Mouse (Mus musculus): ENCODE results near the gene Pid1. TPM values are rescaled to one million over a fixed set of nuclear protein-coding genes. Genes with fewer than 3 reads are reported as not detected.

Gene Pid1
- polyA plus RNA-seq, 1 experiment from 2014 or later, result 31.9 TPM

DNA sequence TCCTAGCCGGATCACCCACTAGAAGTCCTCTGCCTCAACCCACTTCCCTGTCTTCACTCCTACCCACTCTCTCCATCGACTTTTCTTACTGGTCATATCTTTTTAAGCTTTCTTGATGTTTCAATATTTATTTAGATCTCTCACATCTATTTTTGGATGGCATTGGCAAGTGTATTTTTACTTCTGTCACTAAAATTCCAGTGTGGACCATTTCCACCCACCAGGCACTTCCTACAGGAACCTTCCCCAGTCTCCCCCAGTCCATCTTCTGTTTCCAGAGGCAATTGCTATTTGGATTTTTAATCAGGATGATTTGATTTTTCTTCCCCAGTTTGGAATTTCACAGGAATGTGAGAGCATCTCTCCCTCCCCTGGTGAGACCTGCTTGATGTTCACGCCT is 2.6 kb upstream of the Pid1 start:
- no peaks in the 10 kb centered on the region for H3K4me1 ChIP-seq (replicated peaks; ENCODE audit: control insufficient read depth, insufficient read depth, low read length)
- 72% methylated on average over 3 of the region's 3 CpGs for WGBS
- no peaks in the 10 kb centered on the region for H3K27me3 ChIP-seq (ENCODE audit: control insufficient read depth, insufficient read depth, low read length)
- H3K4me3 ChIP-seq (ENCODE audit: low read depth, low read length), result no peak overlapping the region
- H3K27ac ChIP-seq (ENCODE audit: low read depth, low read length), result no peak overlapping the region
- H3K9me3 ChIP-seq (ENCODE audit: control insufficient read depth, low read length), result no peaks in the 10 kb centered on the region
- ATAC-seq (replicated peaks; ENCODE audit: low FRiP score) (no peak), DNase-seq (ENCODE audit: low spot score) (no peak)
- no peak overlapping the region for H3K9ac ChIP-seq (ENCODE audit: low read length)
- H3K4me2 ChIP-seq (ENCODE audit: low read depth, low read length, severe bottlenecking), result no peak overlapping the region
- H3K36me3 ChIP-seq (ENCODE audit: control insufficient read depth, insufficient read depth, low read length), result no peaks in the 10 kb centered on the region

DNA sequence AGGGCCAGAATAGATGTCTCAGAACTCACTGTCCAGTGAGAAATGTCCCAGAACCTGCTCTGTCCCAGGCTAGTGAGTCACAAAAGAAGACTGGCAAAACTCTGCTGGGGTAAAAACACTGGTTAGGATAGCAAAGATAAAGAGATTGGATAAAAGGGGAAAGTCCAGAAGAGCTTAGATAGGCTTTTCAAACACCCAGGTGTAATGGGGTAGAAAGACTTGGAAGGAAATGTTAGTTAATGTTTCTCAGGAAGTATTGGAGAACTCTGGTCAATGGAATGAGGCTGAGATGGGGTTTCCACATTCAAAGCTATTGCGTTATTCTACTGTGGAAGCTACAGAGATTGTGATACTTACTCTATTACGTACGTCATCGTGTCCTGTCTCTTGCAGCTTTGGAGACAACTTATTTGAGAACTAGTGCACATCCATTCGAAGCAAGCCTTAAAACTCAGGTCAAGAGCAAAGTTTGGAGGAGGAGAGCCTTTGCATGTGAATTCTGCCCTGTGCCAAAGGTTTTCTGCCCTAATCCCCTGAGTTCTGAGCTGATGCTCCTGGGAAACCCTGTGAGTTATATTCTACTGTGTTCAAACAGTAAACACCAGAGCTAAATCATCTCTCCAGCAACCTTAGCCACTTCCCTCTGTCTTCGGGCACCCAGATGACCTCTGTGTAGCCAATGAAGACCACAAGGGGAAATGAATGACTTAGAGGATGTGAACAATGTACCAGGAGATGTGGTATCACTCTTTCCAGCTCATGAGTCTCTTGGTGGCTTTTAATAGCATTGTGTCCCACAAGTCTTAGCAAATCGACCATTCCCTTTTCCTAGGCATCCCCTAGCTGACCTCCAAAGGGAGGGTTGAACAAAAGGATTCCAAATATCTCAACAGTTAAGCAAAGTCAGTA is 1.0 kb downstream of the Pid1 start:
- H3K36me3 ChIP-seq (ENCODE audit: control insufficient read depth, insufficient read depth, low read length), result no peaks in the 10 kb centered on the region
- no peak overlapping the region for H3K27ac ChIP-seq (ENCODE audit: low read depth, low read length)
- no peak overlapping the region for H3K4me3 ChIP-seq (ENCODE audit: low read depth, low read length)
- H3K4me2 ChIP-seq (ENCODE audit: low read depth, low read length, severe bottlenecking), result no peak overlapping the region
- WGBS, result 87% methylated on average over 7 of the region's 7 CpGs
- ATAC-seq (replicated peaks; ENCODE audit: low FRiP score), result no peak
- H3K9ac ChIP-seq (ENCODE audit: low read length), result no peak overlapping the region
- no peak for DNase-seq (ENCODE audit: low spot score)
- H3K4me1 ChIP-seq (replicated peaks; ENCODE audit: control insufficient read depth, insufficient read depth, low read length), result no peaks in the 10 kb centered on the region
- H3K9me3 ChIP-seq (ENCODE audit: control insufficient read depth, low read length), result no peaks in the 10 kb centered on the region
- H3K27me3 ChIP-seq (ENCODE audit: control insufficient read depth, insufficient read depth, low read length), result no peaks in the 10 kb centered on the region

DNA sequence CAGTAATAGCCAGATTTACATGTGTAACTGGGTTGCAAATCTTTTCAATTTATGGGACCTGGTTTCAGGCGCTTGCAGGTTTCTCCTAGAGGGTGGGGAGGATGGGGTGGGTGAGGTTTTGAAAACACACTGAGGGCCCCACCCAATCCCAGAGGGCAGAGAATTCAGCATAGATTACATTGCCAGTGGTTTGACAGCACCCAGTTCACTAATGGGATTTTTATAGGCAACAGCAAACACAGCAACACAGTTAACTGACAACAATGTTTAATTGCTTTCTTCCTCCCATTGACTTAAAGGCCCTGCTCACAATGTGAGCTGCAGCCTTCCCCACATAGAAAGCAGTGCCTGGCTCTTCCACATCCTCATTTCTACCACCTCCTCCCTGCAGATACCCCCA is 1.8 kb downstream of the Pid1 start:
- H3K27ac ChIP-seq (ENCODE audit: low read depth, low read length), result no peak overlapping the region
- H3K36me3 ChIP-seq (ENCODE audit: control insufficient read depth, insufficient read depth, low read length), result no peaks in the 10 kb centered on the region
- ATAC-seq (replicated peaks; ENCODE audit: low FRiP score), result no peak
- no peaks in the 10 kb centered on the region for H3K27me3 ChIP-seq (ENCODE audit: control insufficient read depth, insufficient read depth, low read length)
- no peak overlapping the region for H3K4me2 ChIP-seq (ENCODE audit: low read depth, low read length, severe bottlenecking)
- DNase-seq (ENCODE audit: low spot score), result no peak
- H3K9ac ChIP-seq (ENCODE audit: low read length), result no peak overlapping the region
- no peak overlapping the region for H3K4me3 ChIP-seq (ENCODE audit: low read depth, low read length)
- H3K9me3 ChIP-seq (ENCODE audit: control insufficient read depth, low read length), result no peaks in the 10 kb centered on the region
- no peaks in the 10 kb centered on the region for H3K4me1 ChIP-seq (replicated peaks; ENCODE audit: control insufficient read depth, insufficient read depth, low read length)
- WGBS, result 93% methylated on average over 1 of the region's 1 CpGs

DNA sequence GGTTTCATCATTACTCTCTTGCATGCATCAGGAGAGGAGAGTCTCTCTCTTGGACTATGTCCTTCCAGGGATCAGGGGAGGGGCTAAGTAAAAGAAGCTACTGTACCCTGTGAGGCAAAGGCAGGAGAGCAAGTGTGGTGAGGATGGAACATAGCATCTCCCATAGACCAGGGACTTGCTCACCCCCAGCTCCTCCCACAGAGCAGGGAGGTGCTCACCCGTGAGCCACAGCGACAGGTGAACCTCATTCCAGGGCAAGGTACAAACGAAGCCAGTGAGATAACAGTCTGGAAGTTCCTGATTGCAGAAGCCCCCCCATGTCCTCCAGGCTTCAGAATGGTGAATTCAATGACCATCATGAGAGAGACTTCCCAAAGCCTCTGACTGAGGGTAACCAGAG is 2.6 kb downstream of the Pid1 start:
- no peak overlapping the region for H3K27ac ChIP-seq (ENCODE audit: low read depth, low read length)
- no peak for DNase-seq (ENCODE audit: low spot score)
- no peak overlapping the region for H3K4me3 ChIP-seq (ENCODE audit: low read depth, low read length)
- ATAC-seq (replicated peaks; ENCODE audit: low FRiP score), result no peak
- no peaks in the 10 kb centered on the region for H3K36me3 ChIP-seq (ENCODE audit: control insufficient read depth, insufficient read depth, low read length)
- no peak overlapping the region for H3K4me2 ChIP-seq (ENCODE audit: low read depth, low read length, severe bottlenecking)
- H3K9me3 ChIP-seq (ENCODE audit: control insufficient read depth, low read length), result no peaks in the 10 kb centered on the region
- 79% methylated on average over 3 of the region's 3 CpGs for WGBS
- H3K27me3 ChIP-seq (ENCODE audit: control insufficient read depth, insufficient read depth, low read length), result no peaks in the 10 kb centered on the region
- H3K9ac ChIP-seq (ENCODE audit: low read length), result no peak overlapping the region
- no peaks in the 10 kb centered on the region for H3K4me1 ChIP-seq (replicated peaks; ENCODE audit: control insufficient read depth, insufficient read depth, low read length)

DNA sequence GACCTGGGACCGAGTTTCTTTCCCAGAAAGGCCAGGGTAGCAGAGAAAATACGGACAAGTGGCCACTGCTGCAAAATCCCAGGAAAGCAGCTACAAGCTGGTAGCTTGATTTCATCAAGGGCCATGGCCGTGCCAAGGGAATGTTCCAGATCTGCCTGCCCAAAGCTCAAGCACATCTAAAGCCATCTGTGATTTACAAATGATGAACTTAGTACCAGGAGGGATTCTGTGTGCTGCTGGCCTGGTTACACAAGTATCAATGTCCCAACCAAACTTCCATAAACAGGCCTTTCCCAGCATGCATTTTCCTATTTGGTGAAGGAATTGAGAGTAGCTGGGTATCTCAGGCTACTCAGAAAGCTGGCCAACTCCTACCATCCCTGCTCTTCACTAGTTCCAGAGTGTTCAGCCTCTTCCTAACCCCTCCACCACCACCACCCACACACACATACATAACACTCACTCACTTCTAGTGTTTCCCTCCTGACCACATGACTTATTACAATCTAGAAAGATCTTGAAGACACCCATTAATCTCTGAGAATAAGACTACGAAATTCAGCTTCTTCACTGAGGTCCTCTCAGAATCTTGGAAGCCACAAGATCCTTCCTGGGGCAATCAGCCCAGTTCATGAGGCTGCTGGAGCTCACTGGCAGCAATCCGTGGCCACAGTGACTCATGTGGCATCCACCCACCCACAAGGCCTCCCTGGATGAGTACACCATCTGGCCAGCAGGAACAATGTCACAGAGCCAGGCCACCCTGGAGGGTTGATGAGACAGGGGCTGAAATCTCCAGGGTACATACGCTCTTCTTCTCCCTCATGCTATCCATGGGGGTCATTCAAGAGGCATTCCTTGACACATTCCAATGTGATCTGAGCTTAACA is 4.1 kb downstream of the Pid1 start:
- DNase-seq (ENCODE audit: low spot score) (no peak), ATAC-seq (replicated peaks; ENCODE audit: low FRiP score) (no peak)
- H3K36me3 ChIP-seq (ENCODE audit: control insufficient read depth, insufficient read depth, low read length), result no peaks in the 10 kb centered on the region
- no peak overlapping the region for H3K4me3 ChIP-seq (ENCODE audit: low read depth, low read length)
- no peaks in the 10 kb centered on the region for H3K9me3 ChIP-seq (ENCODE audit: control insufficient read depth, low read length)
- H3K4me1 ChIP-seq (replicated peaks; ENCODE audit: control insufficient read depth, insufficient read depth, low read length), result no peaks in the 10 kb centered on the region
- no peak overlapping the region for H3K9ac ChIP-seq (ENCODE audit: low read length)
- H3K27me3 ChIP-seq (ENCODE audit: control insufficient read depth, insufficient read depth, low read length), result no peaks in the 10 kb centered on the region
- H3K27ac ChIP-seq (ENCODE audit: low read depth, low read length), result no peak overlapping the region
- no peak overlapping the region for H3K4me2 ChIP-seq (ENCODE audit: low read depth, low read length, severe bottlenecking)
- 80% methylated on average over 6 of the region's 6 CpGs for WGBS

DNA sequence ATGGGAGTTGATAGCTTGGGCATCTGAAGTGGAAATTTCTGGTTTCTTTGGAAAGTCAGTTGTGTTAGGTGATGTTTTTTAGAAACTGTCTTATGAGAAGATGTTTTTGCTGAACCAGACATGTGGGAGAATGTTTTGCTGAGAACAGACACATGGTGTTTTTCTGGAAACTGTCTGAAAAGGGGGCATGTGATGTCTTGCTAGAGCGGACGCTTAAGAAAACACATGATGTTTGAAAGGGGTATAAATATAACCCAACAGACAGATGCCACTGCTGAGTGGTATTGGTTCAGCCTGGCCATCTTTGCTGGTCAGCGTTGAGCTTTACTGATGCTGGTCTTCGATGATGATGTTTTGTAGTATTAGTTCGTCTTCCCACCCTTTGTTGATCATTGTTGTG is 6.8 kb downstream of the Pid1 start:
- ATAC-seq (replicated peaks; ENCODE audit: low FRiP score), result no peak
- no peak overlapping the region for H3K9ac ChIP-seq (ENCODE audit: low read length)
- H3K4me2 ChIP-seq (ENCODE audit: low read depth, low read length, severe bottlenecking), result no peak overlapping the region
- H3K4me1 ChIP-seq (replicated peaks; ENCODE audit: control insufficient read depth, insufficient read depth, low read length), result no peaks in the 10 kb centered on the region
- H3K36me3 ChIP-seq (ENCODE audit: control insufficient read depth, insufficient read depth, low read length), result no peaks in the 10 kb centered on the region
- no peaks in the 10 kb centered on the region for H3K27me3 ChIP-seq (ENCODE audit: control insufficient read depth, insufficient read depth, low read length)
- H3K27ac ChIP-seq (ENCODE audit: low read depth, low read length), result no peak overlapping the region
- no peak for DNase-seq (ENCODE audit: low spot score)
- H3K9me3 ChIP-seq (ENCODE audit: control insufficient read depth, low read length), result no peaks in the 10 kb centered on the region
- WGBS, result 93% methylated on average over 5 of the region's 5 CpGs
- H3K4me3 ChIP-seq (ENCODE audit: low read depth, low read length), result no peak overlapping the region

DNA sequence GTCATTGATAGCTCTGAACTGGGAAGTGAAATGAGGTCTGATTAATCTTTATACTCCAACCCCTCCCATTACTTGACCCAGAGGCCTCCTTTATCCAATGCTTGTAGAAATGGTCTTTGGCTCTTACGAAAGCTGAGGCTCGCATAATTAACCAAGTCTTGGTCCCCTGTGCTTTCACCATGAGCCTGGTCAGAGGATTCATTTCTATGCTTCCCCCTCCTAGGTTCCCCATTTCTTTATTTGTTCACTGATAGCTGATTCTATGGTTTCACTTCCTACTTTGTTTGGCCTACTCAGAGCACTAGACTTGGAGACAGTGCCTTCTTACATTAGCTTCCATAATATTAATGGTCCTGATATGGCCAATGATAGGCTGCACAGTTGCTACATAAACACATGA is 13.7 kb downstream of the Pid1 start:
- ATAC-seq (replicated peaks; ENCODE audit: low FRiP score) (no peak), DNase-seq (ENCODE audit: low spot score) (no peak)
- 93% methylated on average over 2 of the region's 2 CpGs for WGBS
- H3K4me3 ChIP-seq (ENCODE audit: low read depth, low read length), result no peak overlapping the region
- no peak overlapping the region for H3K27ac ChIP-seq (ENCODE audit: low read depth, low read length)
- no peaks in the 10 kb centered on the region for H3K4me1 ChIP-seq (replicated peaks; ENCODE audit: control insufficient read depth, insufficient read depth, low read length)
- H3K9ac ChIP-seq (ENCODE audit: low read length), result no peak overlapping the region
- H3K27me3 ChIP-seq (ENCODE audit: control insufficient read depth, insufficient read depth, low read length), result no peaks in the 10 kb centered on the region
- H3K36me3 ChIP-seq (ENCODE audit: control insufficient read depth, insufficient read depth, low read length), result no peaks in the 10 kb centered on the region
- no peak overlapping the region for H3K4me2 ChIP-seq (ENCODE audit: low read depth, low read length, severe bottlenecking)
- H3K9me3 ChIP-seq (ENCODE audit: control insufficient read depth, low read length), result no peaks in the 10 kb centered on the region

DNA sequence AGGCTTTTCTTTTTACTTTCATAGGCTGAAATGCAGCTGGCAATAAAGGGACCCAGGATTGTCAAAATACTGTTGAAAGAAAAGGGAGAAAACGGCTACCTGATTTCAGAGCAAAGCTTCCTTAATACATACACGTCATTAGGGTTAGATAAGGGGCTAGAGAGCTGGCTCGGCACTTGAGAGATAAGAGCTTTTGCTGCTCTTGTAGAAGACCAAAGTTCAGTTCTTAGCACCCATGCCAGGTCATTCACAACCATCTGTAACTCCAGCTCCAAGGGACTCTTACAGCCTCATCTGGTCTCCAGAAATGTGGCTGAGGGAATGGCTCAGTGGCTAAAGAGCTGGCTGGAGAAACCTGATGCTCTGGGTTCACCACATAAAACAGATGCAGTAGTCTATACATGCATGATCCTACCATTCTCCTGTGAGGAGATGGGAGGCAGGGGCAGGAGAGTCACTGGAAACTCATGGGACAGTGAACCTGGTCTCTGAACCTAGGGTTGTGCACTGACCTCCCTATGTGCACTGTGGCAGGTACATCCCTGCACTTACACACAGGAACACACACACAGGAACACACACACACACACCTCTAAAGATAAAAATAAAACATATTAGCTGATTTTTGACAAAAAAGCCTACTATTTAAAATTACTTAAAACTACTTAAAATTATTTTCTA is 16.0 kb downstream of the Pid1 start:
- Histone ChIP-seq H3K4me1 (replicated peaks; ENCODE audit: control insufficient read depth, insufficient read depth, low read length) (no peaks in the 10 kb centered on the region), H3K36me3 (ENCODE audit: control insufficient read depth, insufficient read depth, low read length) (no peaks in the 10 kb centered on the region)
- ATAC-seq (replicated peaks; ENCODE audit: low FRiP score), result no peak

More for the DNA sequence above, 16.0 kb downstream of the Pid1 start:
- no peaks in the 10 kb centered on the region for H3K9me3 ChIP-seq (ENCODE audit: control insufficient read depth, low read length)
- 83% methylated on average over 3 of the region's 3 CpGs for WGBS
- no peaks in the 10 kb centered on the region for H3K27me3 ChIP-seq (ENCODE audit: control insufficient read depth, insufficient read depth, low read length)
- no peak for DNase-seq (ENCODE audit: low spot score)
- H3K27ac ChIP-seq (ENCODE audit: low read depth, low read length), result no peak overlapping the region
- H3K4me3 ChIP-seq (ENCODE audit: low read depth, low read length), result no peak overlapping the region
- H3K9ac ChIP-seq (ENCODE audit: low read length), result no peak overlapping the region
- no peak overlapping the region for H3K4me2 ChIP-seq (ENCODE audit: low read depth, low read length, severe bottlenecking)

All from forebrain, embryonic 11.5 days (tissue).